Mouse (Mus musculus) liver (tissue): ENCODE measurements at regions not wholly inside any gene's neighbourhood (a gene's known extent, or its start where the extent isn't known, plus 50 kb on each side); places are given as distances from the start of the nearest gene placed in this dataset.

Source experiments
- DNase-seq: peaks from one replicate; pipeline ENCODE4 v3.0.0-alpha.2; 2020; ENCODE audit warnings: mixed read lengths

DNA sequence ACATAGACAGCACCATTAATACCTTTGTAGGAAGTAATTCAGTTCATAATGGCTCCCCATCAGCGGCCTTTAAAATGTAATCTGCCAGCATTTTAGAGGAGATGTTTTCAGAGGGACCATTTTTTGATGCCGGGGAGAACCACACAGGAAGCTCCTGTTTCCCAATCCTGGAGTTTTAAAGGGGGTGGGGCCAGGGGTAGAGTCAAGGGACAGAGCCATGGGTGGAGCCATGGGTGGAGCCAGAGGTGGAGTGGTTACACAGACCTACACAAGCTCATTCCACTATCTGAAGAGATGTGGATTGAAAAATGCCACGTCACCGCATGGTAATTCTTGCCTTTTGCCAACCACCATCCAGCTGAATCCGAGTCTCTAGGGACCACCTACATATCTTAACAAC is 67.1 kb upstream of the Plcl2 start:
- DNase-seq, result peak; percentile 32

DNA sequence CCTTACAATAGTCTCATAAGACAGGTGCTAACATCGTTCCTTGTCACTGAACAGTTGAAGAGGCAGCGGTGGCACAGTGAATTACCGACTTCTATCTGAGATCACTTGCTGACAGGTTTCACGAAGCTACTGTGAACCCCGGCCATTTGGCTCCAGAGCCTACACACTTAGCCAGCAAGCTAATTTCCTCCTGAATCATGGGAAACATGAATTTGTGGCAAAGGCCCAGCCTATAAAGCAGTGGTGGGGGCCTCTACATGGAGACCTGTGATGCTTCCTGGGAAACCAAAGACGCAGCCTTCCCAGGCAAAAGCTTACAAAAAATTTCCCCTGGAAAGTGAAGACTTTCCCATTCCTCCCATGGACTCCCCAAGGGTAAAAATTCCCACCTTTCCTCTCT is 66.3 kb upstream of the Plcl2 start:
- DNase-seq, result no peak

DNA sequence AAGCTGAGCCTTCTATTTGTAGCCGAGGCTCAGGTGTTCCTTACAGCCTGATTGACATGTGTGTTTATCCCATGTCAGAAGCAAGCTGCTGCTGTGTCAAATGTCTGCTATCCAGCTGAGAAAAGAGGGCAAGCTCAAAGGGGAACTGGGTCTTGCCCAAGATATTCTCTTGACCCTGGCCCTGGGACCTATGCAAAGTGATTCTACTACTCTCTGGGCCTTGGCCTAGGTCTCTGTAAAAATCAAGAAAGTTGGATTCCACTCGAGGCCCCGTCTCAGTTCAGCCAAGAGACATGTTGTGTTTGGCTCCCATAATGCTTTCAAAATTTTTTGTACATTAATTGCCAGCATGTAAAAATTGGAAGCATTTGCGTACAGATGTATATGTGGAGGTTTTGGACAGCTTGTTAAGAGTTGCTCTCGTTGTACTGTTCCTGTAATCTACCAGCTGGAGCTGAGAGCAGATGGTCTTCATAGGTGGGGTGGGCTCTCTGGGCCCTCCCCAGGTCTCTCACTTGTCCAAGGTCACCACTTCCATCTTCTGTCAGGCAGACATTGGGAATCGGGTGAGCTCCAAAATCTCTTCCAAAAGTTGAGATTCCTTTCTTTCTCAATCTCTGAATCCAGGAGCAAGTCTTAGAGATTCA is 65.7 kb upstream of the Plcl2 start:
- DNase-seq, result no peak

DNA sequence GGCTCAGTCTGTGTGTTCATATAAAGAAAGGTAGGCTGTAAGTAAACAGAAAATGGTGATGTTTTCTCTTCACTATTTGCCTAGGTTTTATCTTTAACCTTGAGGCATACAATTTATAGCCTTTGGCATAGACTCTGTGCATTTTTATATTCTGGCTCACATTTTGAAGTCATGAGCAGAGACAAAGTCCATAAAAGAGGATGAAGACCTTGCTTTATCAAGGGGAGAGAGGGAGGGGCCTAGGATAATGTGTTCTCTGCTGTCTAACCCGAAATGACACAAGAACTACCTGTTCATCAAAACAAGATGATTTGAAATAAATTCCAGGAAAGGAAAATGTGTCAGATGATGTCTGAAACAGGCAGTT is 65.2 kb upstream of the Plcl2 start:
- DNase-seq, result no peak

DNA sequence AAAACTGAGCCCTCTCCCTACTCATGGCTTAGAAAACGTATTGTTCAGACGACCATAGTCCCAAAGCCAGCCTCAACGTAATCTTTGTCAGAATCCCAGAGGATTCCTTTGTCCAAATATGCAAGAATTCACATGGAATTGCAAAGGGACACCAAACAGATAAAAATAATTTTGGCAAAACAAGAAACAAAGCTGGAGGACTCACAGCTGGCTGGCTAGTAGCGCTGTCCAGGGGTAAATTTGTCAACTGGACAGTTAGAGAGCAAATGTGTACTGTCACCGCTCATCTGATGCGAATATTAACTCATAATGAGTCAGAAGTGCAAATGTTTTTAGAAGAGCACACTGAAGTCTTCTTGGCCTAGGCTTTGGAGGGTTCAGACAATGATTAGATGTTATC is 60.5 kb upstream of the Plcl2 start:
- no peak for DNase-seq

DNA sequence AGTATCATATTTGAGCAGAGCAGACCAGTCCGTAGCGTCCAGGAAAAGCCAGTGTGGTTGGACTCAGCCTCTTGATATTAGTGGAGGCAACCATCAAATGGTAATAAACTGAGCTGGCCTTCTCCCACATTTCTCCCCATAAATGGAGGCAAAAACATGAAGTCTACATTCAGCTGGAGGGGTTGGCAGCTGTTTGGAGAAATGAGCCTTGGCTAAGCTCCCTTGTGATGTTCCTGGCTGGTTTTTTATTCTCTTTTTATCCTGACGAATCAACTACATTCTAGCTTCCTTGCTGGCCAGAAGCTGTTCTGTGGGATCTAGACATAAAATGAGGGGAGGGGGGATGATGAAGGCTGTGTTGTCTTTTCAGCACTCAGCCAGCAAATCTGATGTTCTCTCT is 57.6 kb upstream of the Plcl2 start:
- no peak for DNase-seq

DNA sequence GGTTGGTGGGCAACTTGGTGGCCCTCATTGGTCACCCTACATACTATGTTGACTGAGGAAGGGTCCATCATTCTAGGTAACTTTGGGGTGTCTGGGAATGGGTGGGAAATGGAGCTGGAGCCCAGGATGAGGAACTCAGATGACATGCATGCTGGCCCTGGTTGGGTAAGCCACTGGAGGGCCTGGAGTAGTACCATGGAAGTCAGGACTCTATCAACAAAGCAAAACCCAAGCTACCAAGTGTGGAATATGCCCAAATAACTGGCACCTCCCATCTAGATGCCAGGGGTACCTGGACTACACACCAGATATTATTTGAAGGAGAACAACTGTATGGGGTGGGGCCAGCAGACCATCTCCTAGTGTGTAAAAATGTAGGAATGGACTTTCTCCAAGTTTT is 55.7 kb upstream of the Plcl2 start:
- no peak for DNase-seq

DNA sequence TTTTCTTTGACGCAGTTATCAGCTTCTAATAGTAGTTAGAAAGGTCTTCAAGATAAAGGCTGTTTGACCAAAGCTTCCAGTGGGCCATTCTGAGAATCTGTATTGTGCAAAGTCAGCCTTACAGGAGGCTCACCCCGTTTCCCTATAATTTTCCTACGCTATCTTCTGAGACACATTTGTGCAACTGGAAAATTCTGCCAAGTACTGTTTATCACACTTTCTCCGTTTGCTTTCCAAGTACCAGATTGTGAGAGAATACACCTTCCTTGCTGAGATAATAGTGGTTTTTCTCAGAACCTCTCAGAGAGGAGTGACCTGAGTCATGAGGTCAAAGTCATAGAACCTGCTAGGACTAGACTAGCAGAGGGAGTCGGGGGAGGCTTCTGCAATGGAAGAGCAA is 55.2 kb upstream of the Plcl2 start:
- no peak for DNase-seq

DNA sequence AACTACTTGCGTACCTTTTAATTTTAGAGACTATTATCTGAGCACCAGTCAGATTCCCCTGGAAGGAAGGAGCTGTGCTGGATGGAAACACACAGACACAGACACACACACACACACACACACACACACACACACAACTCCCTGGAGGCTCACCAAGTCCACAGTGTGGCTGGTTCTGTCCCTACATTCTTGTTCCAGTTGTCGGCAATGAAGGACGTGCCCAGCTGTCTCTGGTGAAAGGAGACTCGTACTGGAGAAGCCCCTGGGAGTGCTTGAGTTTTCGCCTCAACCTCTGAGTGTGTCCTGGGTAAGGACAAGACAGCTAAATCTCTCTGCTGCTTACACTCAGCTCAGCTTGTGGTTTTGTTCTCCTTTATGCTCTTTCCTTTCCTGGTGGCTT is 54.3 kb upstream of the Plcl2 start:
- no peak for DNase-seq

DNA sequence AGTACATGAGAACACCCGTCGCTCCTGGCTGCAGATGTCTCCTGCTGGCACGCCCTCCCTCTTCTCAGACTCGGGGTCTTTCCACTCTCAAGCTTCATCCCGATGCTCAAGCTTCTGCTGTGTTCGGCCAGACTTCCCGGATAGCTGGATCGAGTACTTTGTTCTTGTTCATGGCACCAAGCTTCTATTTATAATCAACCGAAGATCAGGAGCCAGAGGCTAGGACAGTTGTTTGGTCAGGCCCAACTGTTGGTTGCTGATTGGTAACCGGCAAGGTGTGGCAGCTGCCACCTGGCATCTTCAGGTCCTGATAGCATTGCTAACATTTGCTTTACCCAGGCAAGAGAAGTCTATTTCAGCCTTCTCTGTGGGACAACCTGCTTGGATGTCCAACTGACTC is 53.5 kb upstream of the Plcl2 start:
- no peak for DNase-seq

DNA sequence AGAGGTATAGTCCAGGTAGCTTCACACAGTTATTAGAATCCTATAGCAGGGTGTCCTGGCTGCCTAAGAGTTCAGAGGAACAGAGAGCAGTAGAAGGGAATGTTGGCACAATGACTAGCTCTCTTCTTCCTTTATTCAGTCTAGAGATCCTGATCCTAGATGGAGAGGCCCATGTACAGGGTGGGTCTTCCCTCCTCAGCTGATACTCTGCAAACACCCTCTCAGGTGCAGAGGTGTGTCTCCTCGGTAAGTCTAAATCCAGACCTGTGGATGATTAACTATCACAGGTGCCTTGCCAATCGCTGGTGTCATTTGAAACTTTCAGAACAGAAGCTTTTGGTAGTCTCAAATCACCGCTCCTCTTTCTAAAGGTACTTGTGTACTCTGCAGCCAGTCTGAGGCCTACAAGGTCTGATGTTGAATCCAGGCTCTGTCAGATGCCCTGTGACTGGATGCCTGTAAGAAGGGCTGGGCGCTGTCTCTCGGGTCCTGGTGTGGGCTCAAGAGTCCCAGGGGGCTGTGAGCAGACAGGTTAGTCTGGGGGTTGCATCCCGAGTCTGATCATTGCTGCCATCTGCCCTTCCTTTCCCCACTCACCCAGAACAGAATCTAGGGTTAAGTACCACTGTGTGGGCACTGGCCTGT is 52.0 kb upstream of the Plcl2 start:
- no peak for DNase-seq

DNA sequence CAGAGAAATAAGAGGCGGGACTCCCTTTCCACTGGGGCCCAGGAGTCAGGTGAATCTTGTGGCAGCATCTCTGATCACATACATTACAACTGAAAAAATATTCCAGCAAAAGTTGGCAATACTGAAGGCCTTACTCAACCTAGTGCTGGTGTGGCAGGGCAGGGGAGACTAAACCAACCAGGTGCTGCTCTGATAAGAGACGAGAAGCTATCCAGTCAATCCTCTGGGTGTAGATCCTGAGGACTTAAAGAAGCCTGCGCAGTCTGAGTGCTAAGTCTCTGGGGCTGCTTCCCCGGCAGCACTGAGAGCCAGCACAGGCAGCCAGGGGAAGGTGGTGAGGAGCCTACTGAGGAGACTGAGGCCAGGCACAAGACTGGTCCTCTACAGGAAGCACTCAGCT is 51.0 kb upstream of the Plcl2 start:
- no peak for DNase-seq
